Mouse (Mus musculus): ENCODE measurements around the gene Gif. TPM values are rescaled to one million over a fixed set of nuclear protein-coding genes. Genes with fewer than 3 reads are reported as not detected.
A peak's percentile ranks its signal among the peaks of the same experiment; 100 is the strongest.

The Gif gene
- polyA plus RNA-seq, 1 experiment from 2014 or later = not detected

DNA sequence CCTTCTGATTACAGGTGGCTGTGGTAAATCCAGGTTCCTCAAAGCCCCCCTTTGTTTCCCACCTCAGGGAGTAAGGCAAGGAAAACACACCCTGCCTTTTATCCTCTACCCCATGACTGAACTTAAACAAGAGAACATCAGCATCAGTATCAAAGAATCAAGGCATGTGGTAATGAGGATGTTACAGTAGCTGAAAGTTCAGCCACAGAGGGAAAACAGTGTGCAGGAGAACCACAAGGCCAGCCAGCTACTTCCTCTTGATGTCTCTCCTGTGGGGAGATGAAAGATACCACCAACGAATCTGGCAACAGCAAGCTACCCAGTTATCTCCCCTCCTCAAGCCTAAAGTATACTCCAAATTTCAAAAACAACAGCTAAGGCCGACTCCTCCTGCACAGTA is 59.9 kb downstream of the Gif start:
- no peaks in the 10 kb centered on the region for H3K36me3 ChIP-seq
- ATAC-seq = no peak
- H3K27ac ChIP-seq = no peak overlapping the region
- 53% methylated on average over 2 of the region's 2 CpGs for WGBS
- no peaks in the 10 kb centered on the region for H3K4me1 ChIP-seq (replicated peaks)
- H3K9me3 ChIP-seq = no peaks in the 10 kb centered on the region
- no peaks in the 10 kb centered on the region for H3K27me3 ChIP-seq (replicated peaks)
- no peak overlapping the region for H3K4me2 ChIP-seq (replicated peaks)
- no peak overlapping the region for H3K4me3 ChIP-seq (replicated peaks)
- no peak overlapping the region for H3K9ac ChIP-seq

DNA sequence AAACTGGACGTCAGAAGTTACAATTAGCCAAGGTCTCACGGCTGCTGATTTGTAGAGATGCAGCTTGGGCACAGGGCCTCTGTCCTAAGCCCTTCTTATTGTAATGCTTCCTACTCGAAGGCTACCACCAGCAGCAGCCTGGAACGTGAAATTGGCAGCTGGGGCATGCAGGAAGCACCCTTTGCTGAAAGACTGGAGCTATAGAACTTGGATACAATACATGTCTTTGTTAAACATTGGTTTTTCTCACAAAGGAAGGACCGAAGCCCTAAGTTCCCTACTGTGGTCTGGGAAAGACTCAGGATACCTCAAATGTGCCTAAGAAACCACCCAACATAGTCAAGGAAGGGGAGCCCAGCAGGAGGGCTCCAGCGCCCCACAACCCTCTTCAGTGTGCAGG is 60.5 kb downstream of the Gif start:
- H3K36me3 ChIP-seq = no peaks in the 10 kb centered on the region
- ATAC-seq = no peak
- H3K4me2 ChIP-seq (replicated peaks) = no peak overlapping the region
- H3K27me3 ChIP-seq (replicated peaks) = no peaks in the 10 kb centered on the region
- H3K9ac ChIP-seq = no peak overlapping the region
- no peaks in the 10 kb centered on the region for H3K4me1 ChIP-seq (replicated peaks)
- WGBS = 73% methylated on average over 6 of the region's 6 CpGs
- no peaks in the 10 kb centered on the region for H3K9me3 ChIP-seq
- H3K4me3 ChIP-seq (replicated peaks) = no peak overlapping the region
- no peak overlapping the region for H3K27ac ChIP-seq

DNA sequence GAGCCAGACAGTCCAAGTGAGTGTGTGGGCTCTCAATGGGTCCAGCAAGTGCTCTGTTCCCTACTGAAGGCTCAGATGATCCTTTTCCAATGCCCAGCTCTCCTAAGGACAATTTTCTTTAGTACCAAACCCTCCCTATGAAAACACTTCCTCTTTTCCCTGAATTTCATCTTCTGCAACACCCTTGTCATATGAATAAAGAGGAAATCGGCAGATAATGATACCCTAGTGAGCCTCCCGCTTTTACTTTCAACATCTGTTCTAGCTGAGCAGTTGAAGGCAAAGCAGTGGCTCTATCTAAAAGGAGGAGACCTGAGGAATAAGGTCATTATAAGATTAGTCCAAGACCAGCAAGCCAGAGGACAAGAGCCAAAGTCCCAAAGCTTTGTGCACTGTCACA is 61.1 kb downstream of the Gif start:
- ATAC-seq = no peak
- H3K27me3 ChIP-seq (replicated peaks) = no peaks in the 10 kb centered on the region
- H3K27ac ChIP-seq = no peak overlapping the region
- no peaks in the 10 kb centered on the region for H3K9me3 ChIP-seq
- H3K4me1 ChIP-seq (replicated peaks) = no peaks in the 10 kb centered on the region
- no peak overlapping the region for H3K9ac ChIP-seq
- no peaks in the 10 kb centered on the region for H3K36me3 ChIP-seq
- H3K4me3 ChIP-seq (replicated peaks) = no peak overlapping the region
- WGBS = 79% methylated on average over 2 of the region's 2 CpGs
- no peak overlapping the region for H3K4me2 ChIP-seq (replicated peaks)

DNA sequence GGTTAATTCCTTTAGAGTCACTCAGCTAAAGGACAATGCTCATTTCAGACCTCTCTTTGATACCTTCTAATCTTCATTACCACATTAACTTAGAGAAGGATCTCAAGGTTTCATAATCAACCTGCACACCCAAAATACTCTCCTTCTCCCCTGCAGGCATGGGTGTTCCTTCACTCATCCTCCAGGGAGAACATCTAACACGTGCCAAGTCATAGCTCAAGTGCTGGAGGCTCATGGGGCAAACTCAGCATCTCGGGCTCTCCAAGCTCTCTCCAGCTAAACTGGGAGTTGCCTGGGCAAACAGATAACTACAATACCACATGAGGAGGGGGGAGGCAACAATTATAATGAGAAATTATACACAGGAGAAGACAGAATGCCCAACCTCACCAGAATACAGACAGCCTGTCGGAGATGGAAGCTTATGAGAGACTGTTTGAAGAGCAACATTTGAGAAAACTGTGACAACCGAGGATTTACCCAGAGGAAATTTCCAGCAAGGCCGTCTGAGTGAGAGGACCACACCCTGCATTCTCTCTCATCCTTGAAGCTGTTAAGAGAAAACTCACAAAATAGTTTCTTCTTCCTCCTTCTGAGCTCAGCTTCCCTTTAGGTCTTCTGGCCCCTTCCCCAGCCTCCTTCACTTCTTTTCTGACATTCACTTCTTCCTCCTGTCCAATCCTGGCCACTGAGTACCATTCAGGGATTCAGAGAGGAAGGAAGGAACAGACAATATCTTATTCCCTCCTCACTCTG is 62.8 kb downstream of the Gif start:
- 66% methylated on average over 5 of the region's 5 CpGs for WGBS
- H3K4me1 ChIP-seq (replicated peaks) = peaks cover 6% of the 10 kb centered on the region; the same call in 1 of the 2 replicates
- H3K27ac ChIP-seq = no peak overlapping the region
- H3K9ac ChIP-seq = no peak overlapping the region
- no peak overlapping the region for H3K4me2 ChIP-seq (replicated peaks)
- no peaks in the 10 kb centered on the region for H3K9me3 ChIP-seq
- ATAC-seq = no peak
- H3K27me3 ChIP-seq (replicated peaks) = no peaks in the 10 kb centered on the region
- no peak overlapping the region for H3K4me3 ChIP-seq (replicated peaks)
- H3K36me3 ChIP-seq = no peaks in the 10 kb centered on the region

DNA sequence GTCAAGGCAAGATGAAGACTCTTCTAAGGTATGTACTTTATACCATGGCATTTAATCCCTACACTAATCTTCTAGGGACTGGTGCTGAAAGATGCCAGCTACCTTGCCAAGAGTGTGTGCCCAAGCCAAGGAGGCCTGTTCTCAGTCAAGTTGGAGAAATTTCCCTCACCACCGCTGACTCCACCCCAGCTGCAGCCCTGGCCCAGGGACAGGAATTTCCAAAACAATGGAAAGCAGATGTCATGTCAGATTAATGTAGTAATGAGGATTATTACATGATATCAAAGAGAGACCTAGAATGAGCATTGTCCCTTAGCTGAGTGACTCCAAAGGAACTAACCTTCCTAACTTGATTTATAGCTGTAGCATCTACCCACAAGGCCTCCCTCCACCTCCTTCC is 63.5 kb downstream of the Gif start:
- WGBS = 81% methylated on average over 1 of the region's 1 CpGs
- no peaks in the 10 kb centered on the region for H3K9me3 ChIP-seq
- H3K4me2 ChIP-seq (replicated peaks) = no peak overlapping the region
- no peaks in the 10 kb centered on the region for H3K27me3 ChIP-seq (replicated peaks)
- H3K9ac ChIP-seq = no peak overlapping the region
- H3K27ac ChIP-seq = no peak overlapping the region
- H3K36me3 ChIP-seq = no peaks in the 10 kb centered on the region
- no peak for ATAC-seq
- no peak overlapping the region for H3K4me3 ChIP-seq (replicated peaks)
- peaks cover 6% of the 10 kb centered on the region; the same call in 1 of the 2 replicates for H3K4me1 ChIP-seq (replicated peaks)

DNA sequence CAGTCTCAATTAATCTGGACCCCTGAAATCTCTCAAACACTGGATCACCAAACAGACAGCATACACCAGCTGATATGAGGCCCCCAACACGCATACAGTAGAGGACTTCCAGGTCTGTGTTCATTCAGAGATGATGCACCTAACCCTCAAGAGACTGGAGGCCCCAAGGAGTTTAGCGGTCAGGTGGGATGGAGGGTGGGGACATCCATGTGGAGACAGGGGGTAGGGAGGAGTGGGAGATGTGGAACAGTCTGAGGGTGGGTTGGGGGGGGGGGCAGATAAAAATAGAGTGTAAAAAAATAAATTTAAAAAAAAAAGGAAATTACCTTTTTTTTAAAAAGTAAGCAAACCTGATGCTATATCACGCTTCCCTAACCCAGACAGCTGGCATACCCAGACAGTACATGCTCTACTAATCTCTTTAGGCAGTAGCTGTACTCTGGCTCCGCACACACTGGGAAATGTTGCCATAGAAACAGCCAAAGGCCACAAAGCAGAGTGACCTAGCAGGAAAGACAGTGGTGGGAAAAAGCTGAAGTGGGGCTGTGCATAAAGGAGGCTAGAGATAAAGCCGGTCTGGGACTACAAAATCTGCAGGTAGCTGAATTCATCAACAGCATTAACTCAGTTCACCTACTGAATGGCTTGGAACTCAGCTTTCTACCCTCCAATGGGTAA is 64.5 kb downstream of the Gif start:
- no peak overlapping the region for H3K27ac ChIP-seq
- H3K9ac ChIP-seq = no peak overlapping the region
- no peaks in the 10 kb centered on the region for H3K27me3 ChIP-seq (replicated peaks)
- no peaks in the 10 kb centered on the region for H3K36me3 ChIP-seq
- no peak overlapping the region for H3K4me3 ChIP-seq (replicated peaks)
- no peak overlapping the region for H3K4me2 ChIP-seq (replicated peaks)
- H3K9me3 ChIP-seq = no peaks in the 10 kb centered on the region
- peaks cover 9% of the 10 kb centered on the region; the same call in 1 of the 2 replicates for H3K4me1 ChIP-seq (replicated peaks)
- peak; percentile 81 for ATAC-seq
- 59% methylated on average over 5 of the region's 5 CpGs for WGBS

Other genes starting within 250 kb of the Gif start
- gene Ms4a6b, start 231.0 kb upstream of the Gif start, polyA plus RNA-seq (2015; fragmentation: Nextera tagmentation; extraction: Ambion mirVana) = 6.8 and 8.4 TPM in 2 replicates
- gene Ms4a4d, start 210.8 kb upstream of the Gif start, polyA plus RNA-seq (2015; fragmentation: Nextera tagmentation; extraction: Ambion mirVana) = 2.8 and 4.0 TPM in 2 replicates
- gene Ms4a6d, start 142.7 kb upstream of the Gif start, polyA plus RNA-seq (2015; fragmentation: Nextera tagmentation; extraction: Ambion mirVana) = 6.0 and 6.4 TPM in 2 replicates
- 0.15 and 0.18 TPM in 2 replicates for gene Ms4a2, start 123.8 kb upstream of the Gif start, polyA plus RNA-seq (2015; fragmentation: Nextera tagmentation; extraction: Ambion mirVana)
- gene Ms4a3, start 106.7 kb upstream of the Gif start, polyA plus RNA-seq (2015; fragmentation: Nextera tagmentation; extraction: Ambion mirVana) = 0.34 TPM in 1 of 2 replicates, not detected in the other
- not detected in 2 replicates for gene Oosp2, start 87.0 kb upstream of the Gif start, polyA plus RNA-seq (2015; fragmentation: Nextera tagmentation; extraction: Ambion mirVana)
- gene Oosp1, start 56.4 kb upstream of the Gif start, polyA plus RNA-seq (2015; fragmentation: Nextera tagmentation; extraction: Ambion mirVana) = not detected in 2 replicates
- gene Oosp3, start 50.5 kb upstream of the Gif start, polyA plus RNA-seq (2015; fragmentation: Nextera tagmentation; extraction: Ambion mirVana) = not detected in 2 replicates
- gene Mrpl16, start 22.8 kb downstream of the Gif start, polyA plus RNA-seq (2015; fragmentation: Nextera tagmentation; extraction: Ambion mirVana) = 58.3 and 63.8 TPM in 2 replicates
- gene Stx3, start 71.8 kb downstream of the Gif start, polyA plus RNA-seq (2015; fragmentation: Nextera tagmentation; extraction: Ambion mirVana) = 41.6 and 44.8 TPM in 2 replicates
- gene Olfr1417, start 91.7 kb downstream of the Gif start, polyA plus RNA-seq (2015; fragmentation: Nextera tagmentation; extraction: Ambion mirVana) = not detected in 2 replicates
- gene Olfr1418, start 113.5 kb downstream of the Gif start, polyA plus RNA-seq (2015; fragmentation: Nextera tagmentation; extraction: Ambion mirVana) = not detected in 2 replicates
- not detected in 2 replicates for gene Olfr1419, start 127.6 kb downstream of the Gif start, polyA plus RNA-seq (2015; fragmentation: Nextera tagmentation; extraction: Ambion mirVana)
- gene Olfr1420, start 139.0 kb downstream of the Gif start, polyA plus RNA-seq (2015; fragmentation: Nextera tagmentation; extraction: Ambion mirVana) = not detected in 2 replicates
- gene Patl1, start 164.8 kb downstream of the Gif start, polyA plus RNA-seq (2015; fragmentation: Nextera tagmentation; extraction: Ambion mirVana) = 16.7 and 17.4 TPM in 2 replicates
- gene Osbp, start 218.4 kb downstream of the Gif start, polyA plus RNA-seq (2015; fragmentation: Nextera tagmentation; extraction: Ambion mirVana) = 4.2 and 4.4 TPM in 2 replicates

All from intestine, embryonic 15.5 days (tissue).